Mouse (Mus musculus) heart, postnatal 14 days (tissue): ENCODE data around the gene L1cam. TPM values are rescaled to one million over a fixed set of nuclear protein-coding genes. Genes with fewer than 3 reads are reported as not detected.
A peak's percentile ranks its signal among the peaks of the same experiment; 100 is the strongest.

ENCODE experiments used
- DNase-seq, 2 experiments: peaks; one replicate each; pipeline ENCODE4 v3.0.0; 2021 to 2022
- intact Hi-C: fragments of 180-260 bp; cut with DNase I; formaldehyde crosslinking; loops from one replicate; pipeline ENCODE4 v1.15.1; 2025
- long read RNA-seq, 2 experiments: library from polyadenylated mRNA; stranded (forward); transcript quantifications; one replicate each; pipeline ENCODE4 v2.0.0; 2021
- total RNA-seq, 2 experiments: library from RNA; stranded (reverse); gene quantifications; 2 replicates each; pipeline ENCODE4 v1.2.3; 2021

Gene L1cam
- 1 to 10 TPM; 2.0 to 2.1 TPM for total RNA-seq
- long read RNA-seq, experiment 1, partial matches to known transcripts = 1 of 2 reads
- long read RNA-seq, experiment 1, other reads (novel, unspliced or antisense) = 1 of 2 reads
- long read RNA-seq, experiment 2 = 0 reads

- peak; percentile 39 to 48 for DNase-seq
- intact Hi-C loops = loop anchor here (2.0 kb wide), 1 partner anchor 97 kb away; no protein-coding TSS in a partner anchor
These were observed at the start of gene L1cam for GRCm38 (mm10) chrX:73895719-73896118. L1cam (minus strand) TSS chrX:73896105.

GRCm38 (mm10) chrX:73942294-73942693 is 46.4 kb upstream of the L1cam start:
- DNase-seq = no peak
- intact Hi-C loops = loop anchor here (10.0 kb wide), 1 partner anchor 227 kb away; the partner anchor contains the start of genes Abcd1 and Bcap31

GRCm38 (mm10) chrX:73941860-73942259 is 46.0 kb upstream of the L1cam start:
- intact Hi-C loops = loop anchor here (10.0 kb wide), 1 partner anchor 227 kb away; the partner anchor contains the start of genes Abcd1 and Bcap31
- no peak for DNase-seq

- intact Hi-C loops = no loop called here
- no peak for DNase-seq
These were observed 36.0 kb upstream of the L1cam start for GRCm38 (mm10) chrX:73931871-73932270.

- DNase-seq = peak; percentile 65 to 71
- intact Hi-C loops = no loop called here
These were observed 34.6 kb upstream of the L1cam start, which contains the start of gene Renbp for GRCm38 (mm10) chrX:73930402-73931062. Renbp (minus strand) TSS chrX:73930850.

GRCm38 (mm10) chrX:73922550-73922882 is 26.6 kb upstream of the L1cam start:
- intact Hi-C loops = loop anchor here (10.0 kb wide), 1 partner anchor 248 kb away; the partner anchor contains the start of gene Slc6a8
- no peak for DNase-seq

- peak; percentile 88 to 90 for DNase-seq
These were observed 26.1 kb upstream of the L1cam start, which contains the start of the genes Arhgap4 and Naa10 for GRCm38 (mm10) chrX:73921823-73922549. Arhgap4 (minus strand) TSS chrX:73921870. Naa10 (minus strand) TSS chrX:73921944.

GRCm38 (mm10) chrX:73921285-73921822 is 25.4 kb upstream of the L1cam start:
- intact Hi-C loops = loop anchor here (10.0 kb wide), 1 partner anchor 247 kb away; the partner anchor contains the start of gene Slc6a8
- peak in 1 of 2 experiments; percentile 7 for DNase-seq

More at GRCm38 (mm10) chrX:73921823-73922549, 26.1 kb upstream of the L1cam start, which contains the start of the genes Arhgap4 and Naa10:
- intact Hi-C loops = loop anchor here (10.0 kb wide), 1 partner anchor 247 kb away; the partner anchor contains the start of gene Slc6a8

GRCm38 (mm10) chrX:73918631-73919030 is 22.7 kb upstream of the L1cam start:
- DNase-seq = no peak
- intact Hi-C loops = no loop called here

- DNase-seq = no peak
- intact Hi-C loops = no loop called here
These were observed 21.0 kb upstream of the L1cam start for GRCm38 (mm10) chrX:73916945-73917344.

GRCm38 (mm10) chrX:73914827-73915703 is 19.2 kb upstream of the L1cam start:
- intact Hi-C loops = no loop called here
- DNase-seq = peak; percentile 81 to 87

- DNase-seq = no peak
- intact Hi-C loops = no loop called here
These were observed 15.7 kb upstream of the L1cam start for GRCm38 (mm10) chrX:73911588-73911987.

- DNase-seq = peak; percentile 7 to 16
- intact Hi-C loops = no loop called here
These were observed 15.3 kb upstream of the L1cam start for GRCm38 (mm10) chrX:73911156-73911555.

- intact Hi-C loops = no loop called here
- no peak for DNase-seq
These were observed 14.5 kb upstream of the L1cam start for GRCm38 (mm10) chrX:73910451-73910850.

- intact Hi-C loops = no loop called here
- no peak for DNase-seq
These were observed 14.1 kb upstream of the L1cam start for GRCm38 (mm10) chrX:73910049-73910448.

GRCm38 (mm10) chrX:73897959-73898358 is 2.1 kb upstream of the L1cam start:
- DNase-seq = no peak
- intact Hi-C loops = no loop called here

- DNase-seq = no peak
- intact Hi-C loops = no loop called here
These were observed 3.1 kb downstream of the L1cam start for GRCm38 (mm10) chrX:73892833-73893232.

GRCm38 (mm10) chrX:73891551-73892152 is 4.3 kb downstream of the L1cam start, which contains the start of gene Avpr2:
Avpr2 (plus strand) TSS chrX:73892102.
- intact Hi-C loops = no loop called here

GRCm38 (mm10) chrX:73881463-73881862 is 14.4 kb downstream of the L1cam start:
- no peak for DNase-seq
- intact Hi-C loops = no loop called here

More at GRCm38 (mm10) chrX:73891551-73892152, 4.3 kb downstream of the L1cam start, which contains the start of gene Avpr2:
- no peak for DNase-seq
